Mouse (Mus musculus) midbrain, embryonic 12.5 days (tissue): ENCODE measurements at regions not wholly inside any gene's neighbourhood (a gene's known extent, or its start where the extent isn't known, plus 50 kb on each side); places are given as distances from the start of the nearest gene placed in this dataset.

Source experiments
- ATAC-seq: fragments of 200-750 bp; cut with Nextera tagmentation; 2 replicates; pipeline ENCODE4 v1.8.0; 2017; ENCODE audit warnings: low read depth, moderate TSS enrichment, moderate library complexity; ENCODE audit not compliant: low FRiP score
- H3K27ac ChIP-seq: fragments of 300-500 bp; sonication (generic); replicated peaks from 2 replicates; pipeline ENCODE4 v1.5.1; 2016; ENCODE audit warnings: mild to moderate bottlenecking
- H3K27me3 ChIP-seq: fragments of 300-500 bp; sonication (generic); 2 replicates; pipeline ENCODE4 v1.6.1; 2016; ENCODE audit warnings: mild to moderate bottlenecking
- H3K36me3 ChIP-seq: fragments of 300-500 bp; sonication (generic); 2 replicates; pipeline ENCODE4 v1.6.1; 2016
- H3K4me1 ChIP-seq: fragments of 300-500 bp; sonication (generic); 2 replicates; pipeline ENCODE4 v1.6.1; 2016
- H3K4me2 ChIP-seq: fragments of 300-500 bp; sonication (generic); replicated peaks from 2 replicates; pipeline ENCODE4 v1.6.1; 2016; ENCODE audit warnings: mild to moderate bottlenecking, moderate library complexity
- H3K4me3 ChIP-seq: fragments of 300-500 bp; sonication (generic); 2 replicates; pipeline ENCODE4 v1.5.1; 2016; ENCODE audit warnings: mild to moderate bottlenecking
- H3K9ac ChIP-seq: fragments of 300-500 bp; sonication (generic); replicated peaks from 2 replicates; pipeline ENCODE4 v1.6.1; 2016; ENCODE audit warnings: mild to moderate bottlenecking, moderate library complexity
- H3K9me3 ChIP-seq: fragments of 300-500 bp; sonication (generic); 2 replicates; pipeline ENCODE4 v1.6.1; 2016; ENCODE audit warnings: mild to moderate bottlenecking
- WGBS: fragments of 180-500 bp; shearing (Covaris S2); methylation state at CpG from one replicate; pipeline ENCODE4 v1.1.7; 2016; 5-methylcytosine and 5-hydroxymethylcytosine counted together

DNA sequence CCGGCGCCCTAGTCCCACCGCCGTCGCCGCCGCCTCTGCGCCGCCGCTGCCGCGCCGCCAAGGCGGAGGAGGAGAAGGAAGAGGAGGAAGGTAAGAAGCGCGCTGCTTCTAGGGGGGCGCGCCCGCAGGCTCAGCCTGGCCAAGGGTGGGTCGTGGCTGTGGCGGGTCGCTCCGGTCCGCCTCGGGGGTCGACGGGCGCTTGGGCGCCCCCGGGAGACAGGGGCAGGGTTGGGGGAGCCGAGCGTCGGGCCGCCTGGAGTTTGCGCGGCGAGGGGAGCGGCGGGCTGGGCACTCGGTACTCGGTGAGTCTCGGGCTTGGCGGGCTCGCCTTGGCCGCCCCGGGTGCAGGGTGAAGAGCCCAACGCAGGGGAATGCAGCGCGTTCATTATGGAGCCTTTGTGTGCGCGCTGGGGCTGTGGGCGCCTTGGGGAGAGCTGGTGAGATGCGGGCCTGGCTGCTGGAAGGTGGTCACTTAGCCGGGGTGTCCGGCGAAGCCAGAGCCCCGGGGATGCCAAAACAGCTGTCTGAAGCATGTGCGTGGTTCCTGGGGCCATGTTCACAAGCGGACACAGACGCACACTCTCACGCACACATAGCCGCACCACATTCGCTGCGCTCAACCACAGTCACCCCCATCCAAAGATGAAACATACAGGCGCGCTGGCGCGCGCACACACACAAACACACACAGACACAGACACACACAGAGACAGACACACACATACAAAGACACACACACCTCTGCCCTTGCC, 63.9 kb upstream of the Frmpd3 start:
- Histone ChIP-seq H3K4me2 (peak overlapping the region; percentile 66), H3K4me3 (peak overlapping the region; percentile 58), H3K27me3 (peaks cover 75% of the 10 kb centered on the region), H3K36me3 (no peaks in the 10 kb centered on the region), H3K27ac (peak overlapping the region; percentile 63; the same call in 1 of the 2 replicates), H3K4me1 (no peaks in the 10 kb centered on the region), H3K9me3 (no peaks in the 10 kb centered on the region), H3K9ac (peak overlapping the region; percentile 66)
- peak; percentile 59 for ATAC-seq
- WGBS = 19% methylated on average over 52 of the region's 69 CpGs

DNA sequence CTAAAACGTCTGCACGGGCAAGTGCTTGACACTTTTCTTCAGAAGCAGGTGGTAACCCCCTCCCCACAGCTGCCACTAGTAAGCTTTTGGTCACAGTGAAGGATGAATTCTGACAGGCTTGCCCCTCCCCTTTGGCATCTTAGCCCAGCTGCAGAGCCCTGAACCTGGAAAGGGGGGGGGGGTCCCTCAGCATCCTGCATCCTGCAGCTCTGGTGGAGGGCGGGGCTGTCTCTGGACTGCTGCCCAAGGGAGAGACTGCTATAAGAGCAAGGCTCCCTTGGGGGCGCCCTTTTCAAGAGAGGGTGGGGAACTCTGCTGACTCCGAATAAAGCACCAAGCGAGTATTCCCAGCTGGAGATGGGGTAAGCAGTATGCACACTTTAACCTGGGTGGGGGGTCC, 62.8 kb upstream of the Frmpd3 start:
- Histone ChIP-seq H3K36me3 (no peaks in the 10 kb centered on the region), H3K9ac (no peak overlapping the region), H3K9me3 (no peaks in the 10 kb centered on the region), H3K27me3 (peaks cover 73% of the 10 kb centered on the region), H3K4me1 (no peaks in the 10 kb centered on the region), H3K4me3 (peak overlapping the region; percentile 58), H3K4me2 (peak overlapping the region; percentile 66), H3K27ac (no peak overlapping the region)
- WGBS = 29% methylated on average over 6 of the region's 6 CpGs
- ATAC-seq = peak; percentile 50

DNA sequence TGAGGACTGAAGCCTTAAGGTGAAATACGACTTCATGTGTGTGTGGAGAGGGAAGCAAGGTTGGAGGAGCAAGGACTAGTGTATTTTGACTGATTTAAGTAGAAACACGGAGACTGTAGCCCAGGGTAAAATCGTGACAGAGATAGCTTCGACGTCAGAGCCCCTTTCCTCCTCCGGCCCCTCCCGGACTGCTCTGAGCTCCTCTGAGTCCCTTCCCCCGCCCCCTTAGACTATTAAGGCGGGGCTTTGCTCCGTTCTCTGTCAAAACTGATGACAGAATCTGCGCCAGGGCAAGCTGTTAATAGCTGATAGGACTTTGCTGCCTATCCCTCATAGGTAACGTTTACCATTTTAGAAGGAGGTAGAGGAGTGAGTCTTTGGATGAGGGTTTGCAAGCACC, 62.0 kb upstream of the Frmpd3 start:
- Histone ChIP-seq H3K9me3 (no peaks in the 10 kb centered on the region), H3K27me3 (peaks cover 72% of the 10 kb centered on the region), H3K4me2 (peak overlapping the region; percentile 66), H3K9ac (no peak overlapping the region), H3K4me3 (no peak overlapping the region), H3K27ac (no peak overlapping the region), H3K36me3 (no peaks in the 10 kb centered on the region), H3K4me1 (no peaks in the 10 kb centered on the region)
- 22% methylated on average over 12 of the region's 12 CpGs for WGBS
- no peak for ATAC-seq
